In the genomic region with DNA sequence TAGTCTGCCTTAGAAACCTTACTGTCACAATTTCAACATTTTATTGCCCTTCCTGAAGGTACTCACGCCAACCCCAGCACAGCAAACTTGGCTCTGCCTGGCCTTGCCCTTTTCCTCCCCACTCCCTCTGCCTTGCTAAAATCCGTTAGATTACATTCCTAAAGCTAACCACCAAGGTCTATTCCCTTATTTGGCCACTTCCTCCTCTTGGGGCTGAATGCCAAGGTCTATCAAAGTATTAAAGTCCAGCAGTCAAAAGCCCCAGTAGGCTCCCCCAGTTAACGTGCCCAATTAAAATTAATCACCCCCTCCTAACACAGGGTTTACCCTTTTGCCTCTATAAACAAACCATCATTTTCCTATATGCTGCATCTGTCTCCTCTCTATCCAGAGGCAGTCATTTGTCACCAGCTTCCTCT, we compare ENCODE assay signal across 11 mouse cellular contexts. TPM values are rescaled to one million over a fixed set of nuclear protein-coding genes. Genes with fewer than 3 reads are reported as not detected.
DNase-seq lines count a peak whose midpoint lies in the region; ATAC-seq and TF ChIP-seq lines count a peak whose summit lies in the region.
"Had no signal": no experiment of that assay in that cellular context is flagged by ENCODE, and none has a peak within 500 bp of the region (broad histone marks: within the 10 kb centered on the region; RNA-seq: fewer than 3 reads in every experiment).

No protein-coding gene starts in this region.

- TF ChIP-seq EP300 in heart, postnatal 0 days (IDR thresholded peaks at IDR 0.05; ENCODE audit: low read depth), result no peak
- TF ChIP-seq EP300 in stomach, postnatal 0 days (optimal IDR thresholded peaks at IDR 0.05), result no peak

- 0 out of 2 replicates have a peak overlapping the region, but pooled peaks have one; percentile 6 for H3K4me2 ChIP-seq in heart, postnatal 0 days (ENCODE audit: low read depth, low read length)
- no peak overlapping the region for H3K4me2 ChIP-seq in stomach, embryonic 14.5 days (replicated peaks; ENCODE audit: low read depth, low read length)
- H3K4me2 ChIP-seq in stomach, postnatal 0 days (replicated peaks; ENCODE audit: low read depth), result no peak overlapping the region
- H3K4me2 ChIP-seq in forebrain, embryonic 11.5 days (ENCODE audit: low read depth, low read length, severe bottlenecking), result no peak overlapping the region
- no peak overlapping the region for H3K4me2 ChIP-seq in hindbrain, postnatal 0 days (ENCODE audit: low read depth, low read length)
- H3K4me2 ChIP-seq: hindbrain, embryonic 12.5 days; midbrain, embryonic 12.5 days had no signal

- no peaks in the 10 kb centered on the region for H3K36me3 ChIP-seq in heart, postnatal 0 days (replicated peaks; ENCODE audit: control insufficient read depth, insufficient read depth, low read length)
- H3K36me3 ChIP-seq in stomach, embryonic 14.5 days (ENCODE audit: control insufficient read depth, insufficient read depth, low read length), result no peaks in the 10 kb centered on the region
- no peaks in the 10 kb centered on the region for H3K36me3 ChIP-seq in stomach, postnatal 0 days (ENCODE audit: control insufficient read depth, insufficient read depth, low read length)
- H3K36me3 ChIP-seq in forebrain, embryonic 11.5 days (ENCODE audit: control insufficient read depth, insufficient read depth, low read length), result no peaks in the 10 kb centered on the region
- no peaks in the 10 kb centered on the region for H3K36me3 ChIP-seq in hindbrain, postnatal 0 days (ENCODE audit: insufficient read depth, low read length)
- H3K36me3 ChIP-seq: hindbrain, embryonic 12.5 days; midbrain, embryonic 12.5 days had no signal

- ATAC-seq in heart, postnatal 0 days (ENCODE audit: insufficient read depth, low read depth), result peak; percentile 53
- peak; percentile 33; the same call in 1 of the 2 replicates for ATAC-seq in stomach, embryonic 14.5 days (ENCODE audit: insufficient number of reproducible peaks, insufficient read depth, low FRiP score, low read depth)
- no peak for ATAC-seq in stomach, postnatal 0 days (ENCODE audit: low FRiP score, low TSS enrichment)
- peak; percentile 81 for ATAC-seq in granulocyte monocyte progenitor cell, adult 5-6 weeks (replicated peaks; ENCODE audit: poor library complexity, severe bottlenecking)
- ATAC-seq in forebrain, embryonic 11.5 days (replicated peaks; ENCODE audit: low FRiP score), result no peak
- ATAC-seq in hindbrain, postnatal 0 days, result no peak

- H3K4me3 ChIP-seq in heart, postnatal 0 days (ENCODE audit: low read depth, low read length), result no peak overlapping the region
- no peak overlapping the region for H3K4me3 ChIP-seq in stomach, embryonic 14.5 days (ENCODE audit: low read depth, low read length)
- H3K4me3 ChIP-seq in stomach, postnatal 0 days (ENCODE audit: low read depth, low read length), result no peak overlapping the region
- no peak overlapping the region for H3K4me3 ChIP-seq in forebrain, embryonic 11.5 days (ENCODE audit: low read depth, low read length)
- H3K4me3 ChIP-seq in hindbrain, postnatal 0 days (ENCODE audit: low read length), result no peak overlapping the region
- H3K4me3 ChIP-seq: hindbrain, embryonic 12.5 days; midbrain, embryonic 12.5 days had no signal

- H3K27me3 ChIP-seq in heart, postnatal 0 days (ENCODE audit: control insufficient read depth, insufficient read depth, low read length), result no peaks in the 10 kb centered on the region
- H3K27me3 ChIP-seq in stomach, embryonic 14.5 days (ENCODE audit: control insufficient read depth, insufficient read depth, low read length), result no peaks in the 10 kb centered on the region
- no peaks in the 10 kb centered on the region for H3K27me3 ChIP-seq in stomach, postnatal 0 days (ENCODE audit: control insufficient read depth, insufficient read depth, low read length)
- H3K27me3 ChIP-seq in forebrain, embryonic 11.5 days (ENCODE audit: control insufficient read depth, insufficient read depth, low read length), result no peaks in the 10 kb centered on the region
- H3K27me3 ChIP-seq in hindbrain, postnatal 0 days (ENCODE audit: insufficient read depth, low read length), result no peaks in the 10 kb centered on the region
- H3K27me3 ChIP-seq: hindbrain, embryonic 12.5 days; midbrain, embryonic 12.5 days had no signal

- H3K4me1 ChIP-seq in heart, postnatal 0 days (ENCODE audit: control insufficient read depth, insufficient read depth), result 0 out of 2 replicates have a peak, but pooled peaks cover 9% of the 10 kb centered on the region
- peaks cover 7% of the 10 kb centered on the region; the same call in 1 of the 2 replicates for H3K4me1 ChIP-seq in stomach, embryonic 14.5 days (ENCODE audit: control insufficient read depth, insufficient read depth, low read length)
- no peaks in the 10 kb centered on the region for H3K4me1 ChIP-seq in stomach, postnatal 0 days (replicated peaks; ENCODE audit: control insufficient read depth, insufficient read depth)
- H3K4me1 ChIP-seq in forebrain, embryonic 11.5 days (replicated peaks; ENCODE audit: control insufficient read depth, insufficient read depth, low read length), result no peaks in the 10 kb centered on the region
- H3K4me1 ChIP-seq in hindbrain, postnatal 0 days (ENCODE audit: insufficient read depth, low read length), result no peaks in the 10 kb centered on the region
- H3K4me1 ChIP-seq: hindbrain, embryonic 12.5 days had no signal

- H3K9me3 ChIP-seq in heart, postnatal 0 days (replicated peaks; ENCODE audit: control insufficient read depth, low read length), result 0 out of 2 replicates have a peak, but pooled peaks cover 8% of the 10 kb centered on the region
- H3K9me3 ChIP-seq in stomach, embryonic 14.5 days (ENCODE audit: control insufficient read depth, low read depth, low read length), result 0 out of 2 replicates have a peak, but pooled peaks cover 2% of the 10 kb centered on the region
- H3K9me3 ChIP-seq in stomach, postnatal 0 days (ENCODE audit: control insufficient read depth, low read length), result no peaks in the 10 kb centered on the region
- peaks cover 3% of the 10 kb centered on the region; the same call in 1 of the 2 replicates for H3K9me3 ChIP-seq in forebrain, embryonic 11.5 days (ENCODE audit: control insufficient read depth, low read length)
- H3K9me3 ChIP-seq in hindbrain, postnatal 0 days (ENCODE audit: low read length), result no peaks in the 10 kb centered on the region
- H3K9me3 ChIP-seq: hindbrain, embryonic 12.5 days; midbrain, embryonic 12.5 days had no signal

- H3K9ac ChIP-seq in heart, postnatal 0 days (replicated peaks; ENCODE audit: low read depth, low read length), result no peak overlapping the region
- no peak overlapping the region for H3K9ac ChIP-seq in stomach, embryonic 14.5 days (replicated peaks; ENCODE audit: low read depth, low read length)
- H3K9ac ChIP-seq in stomach, postnatal 0 days (ENCODE audit: low read length), result no peak overlapping the region
- no peak overlapping the region for H3K9ac ChIP-seq in forebrain, embryonic 11.5 days (ENCODE audit: low read length)
- no peak overlapping the region for H3K9ac ChIP-seq in hindbrain, postnatal 0 days (replicated peaks; ENCODE audit: low read length)
- H3K9ac ChIP-seq: hindbrain, embryonic 12.5 days; midbrain, embryonic 12.5 days had no signal

- TF ChIP-seq CTCF in heart, postnatal 0 days (IDR thresholded peaks at IDR 0.05; ENCODE audit: low read depth), result no peak
- TF ChIP-seq CTCF in stomach, postnatal 0 days (IDR thresholded peaks at IDR 0.05; ENCODE audit: low read depth), result no peak
- TF ChIP-seq CTCF in hindbrain, postnatal 0 days (IDR thresholded peaks at IDR 0.05; ENCODE audit: low read depth), result no peak

- DNase-seq in heart, postnatal 0 days (ENCODE audit: low spot score), result peak; percentile 26
- DNase-seq in heart, adult 9 months (ENCODE audit: low spot score in 2 of 2), result no peak
- no peak for DNase-seq in stomach, postnatal 0 days (ENCODE audit: low spot score)
- no peak for DNase-seq in layer of hippocampus, postnatal 25 days (ENCODE audit: extremely low spot score in 1 of 2, low spot score in 1 of 2)
- DNase-seq in forebrain, embryonic 11.5 days (ENCODE audit: low spot score), result no peak
- DNase-seq in hindbrain, postnatal 0 days (ENCODE audit: low spot score), result no peak
- DNase-seq: cerebellum, adult 8-10 months had no signal

- 6% methylated on average over 3 of the region's 3 CpGs for WGBS in heart, postnatal 0 days
- WGBS in stomach, embryonic 14.5 days, result 5% methylated on average over 3 of the region's 3 CpGs
- 6% methylated on average over 3 of the region's 3 CpGs for WGBS in stomach, postnatal 0 days
- WGBS in forebrain, embryonic 11.5 days, result 47% methylated on average over 3 of the region's 3 CpGs
- WGBS in hindbrain, postnatal 0 days, result 25% methylated on average over 3 of the region's 3 CpGs

- H3K27ac ChIP-seq in heart, postnatal 0 days (ENCODE audit: low read depth), result no peak overlapping the region
- no peak overlapping the region for H3K27ac ChIP-seq in stomach, embryonic 14.5 days (ENCODE audit: low read length)
- H3K27ac ChIP-seq in stomach, postnatal 0 days (replicated peaks), result no peak overlapping the region
- no peak overlapping the region for H3K27ac ChIP-seq in forebrain, embryonic 11.5 days (ENCODE audit: low read depth, low read length)
- no peak overlapping the region for H3K27ac ChIP-seq in hindbrain, postnatal 0 days
- H3K27ac ChIP-seq: hindbrain, embryonic 12.5 days; midbrain, embryonic 12.5 days had no signal

RNA-seq across cellular contexts. Expression of gene Cggbp1, which starts 32.6 kb away (rescaled TPM):
- total RNA-seq in heart, postnatal 0 days (2014; rRNA removed; ENCODE audit: low replicate concordance), result 28.9 and 29.6 TPM in 2 replicates
- 27.5 and 29.5 TPM in 2 replicates for polyA plus RNA-seq in heart, postnatal 0 days (2015; fragmentation: Nextera tagmentation; extraction: Ambion mirVana)
- polyA plus RNA-seq in stomach, embryonic 14.5 days (2014; fragmentation: Nextera tagmentation; extraction: Ambion mirVana), result 84.4 and 97.6 TPM in 2 replicates
- 32.0 and 36.2 TPM in 2 replicates for polyA plus RNA-seq in stomach, postnatal 0 days (2015; fragmentation: Nextera tagmentation; extraction: Ambion mirVana)
- 92.2 and 92.9 TPM in 2 replicates for total RNA-seq in granulocyte monocyte progenitor cell, adult 5-6 weeks (2014; fragmentation: Nextera tagmentation)
- total RNA-seq in granulocyte monocyte progenitor cell, adult 5-6 weeks (2017), result 80.2 and 99.7 TPM in 2 replicates
- total RNA-seq in layer of hippocampus, postnatal 25 days (2021), result 10 to 100 TPM; 53.8 to 57.8 TPM
- polyA plus RNA-seq in forebrain, embryonic 11.5 days (2014; fragmentation: Nextera tagmentation; extraction: Ambion mirVana), result 125 and 132 TPM in 2 replicates
- 53.0 and 54.4 TPM in 2 replicates for total RNA-seq in hindbrain, postnatal 0 days (2014; rRNA removed)
- polyA plus RNA-seq in hindbrain, postnatal 0 days (2015; fragmentation: Nextera tagmentation; extraction: Ambion mirVana), result 46.2 and 47.1 TPM in 2 replicates

RNA-seq across cellular contexts. Expression of gene Zfp654, which starts 33.0 kb away (rescaled TPM):
- total RNA-seq in heart, postnatal 0 days (2014; rRNA removed; ENCODE audit: low replicate concordance), result 5.4 and 8.9 TPM in 2 replicates
- polyA plus RNA-seq in heart, postnatal 0 days (2015; fragmentation: Nextera tagmentation; extraction: Ambion mirVana), result 3.0 and 3.3 TPM in 2 replicates
- polyA plus RNA-seq in stomach, embryonic 14.5 days (2014; fragmentation: Nextera tagmentation; extraction: Ambion mirVana), result 8.3 and 10.3 TPM in 2 replicates
- 2.4 and 2.6 TPM in 2 replicates for polyA plus RNA-seq in stomach, postnatal 0 days (2015; fragmentation: Nextera tagmentation; extraction: Ambion mirVana)
- 11.4 and 13.0 TPM in 2 replicates for total RNA-seq in granulocyte monocyte progenitor cell, adult 5-6 weeks (2014; fragmentation: Nextera tagmentation)
- 14.8 and 16.6 TPM in 2 replicates for total RNA-seq in granulocyte monocyte progenitor cell, adult 5-6 weeks (2017)
- total RNA-seq in layer of hippocampus, postnatal 25 days (2021), result 10 to 100 TPM; 14.6 to 15.3 TPM
- polyA plus RNA-seq in forebrain, embryonic 11.5 days (2014; fragmentation: Nextera tagmentation; extraction: Ambion mirVana), result 8.0 and 8.9 TPM in 2 replicates
- 7.3 and 9.4 TPM in 2 replicates for total RNA-seq in hindbrain, postnatal 0 days (2014; rRNA removed)
- polyA plus RNA-seq in hindbrain, postnatal 0 days (2015; fragmentation: Nextera tagmentation; extraction: Ambion mirVana), result 2.6 and 3.0 TPM in 2 replicates

Comparison
In these comparisons a context has a peak if more than half of its experiments do, and no peak if none do; other contexts are left out.
1. ATAC-seq: peak in heart, postnatal 0 days (single experiment), stomach, embryonic 14.5 days (single experiment) and granulocyte monocyte progenitor cell, adult 5-6 weeks (single experiment); none in stomach, postnatal 0 days (single experiment), forebrain, embryonic 11.5 days (single experiment) and hindbrain, postnatal 0 days (single experiment).